Mouse (Mus musculus) ES-E14 (cell line): Measurements from ENCODE around the gene Cadps.

Experiments used
- CHD2 ChIP-seq: IDR thresholded peaks from 2 replicates; pipeline ENCODE4 v1.6.1; 2014; ENCODE audit warnings: mild to moderate bottlenecking, low read depth, low read length, inconsistent platforms
- MAFK ChIP-seq: IDR thresholded peaks from 2 replicates; pipeline ENCODE4 v1.6.1; 2014; ENCODE audit warnings: mild to moderate bottlenecking, low read depth, low read length, inconsistent platforms; ENCODE audit not compliant: insufficient read depth
- ZC3H11A ChIP-seq: IDR thresholded peaks from 2 replicates; pipeline ENCODE4 v1.6.1; 2012; ENCODE audit warnings: low read depth, mild to moderate bottlenecking, inconsistent platforms, low read length, borderline replicate concordance

GRCm38 (mm10) chr14:12753237-12753636 lies 69.6 kb downstream of the Cadps start:
- TF ChIP-seq MAFK (no peak), ZC3H11A (no peak), CHD2 (no peak)
